Mouse (Mus musculus): Measurements from ENCODE around the gene Hsd3b5. TPM values are rescaled to one million over a fixed set of nuclear protein-coding genes. Genes with fewer than 3 reads are reported as not detected.
A peak's percentile ranks its signal among the peaks of the same experiment; 100 is the strongest.
"Not testable (repeated sequence)": the region's sequence is repeated elsewhere in the genome, so short reads cannot be mapped to it uniquely, and the experiment has no call there.

The Hsd3b5 gene
- polyA plus RNA-seq (2015; fragmentation: Nextera tagmentation; extraction: Ambion mirVana), result not detected in 2 replicates

GRCm38 (mm10) chr3:98630152-98630551 is at the start of gene Hsd3b5:
TSS of gene Hsd3b5 (minus strand) at chr3:98630252.
- Histone ChIP-seq H3K4me3 (replicated peaks) (no peak within 1 kb of the TSS), H3K4me1 (no peaks in the 10 kb centered on the region), H3K9me3 (replicated peaks) (no peaks in the 10 kb centered on the region), H3K9ac (replicated peaks) (no peak within 1 kb of the TSS), H3K27me3 (replicated peaks) (no peaks in the 10 kb centered on the region), H3K36me3 (no peaks in the 10 kb centered on the region), H3K4me2 (no peak within 1 kb of the TSS), H3K27ac (replicated peaks) (no peak within 1 kb of the TSS)
- ATAC-seq (ENCODE audit: low FRiP score), result no peak

- Histone ChIP-seq H3K9ac (replicated peaks) (no peak overlapping the region), H3K27ac (replicated peaks) (no peak overlapping the region), H3K4me3 (replicated peaks) (no peak overlapping the region), H3K4me1 (no peaks in the 10 kb centered on the region), H3K9me3 (replicated peaks) (no peaks in the 10 kb centered on the region), H3K36me3 (no peaks in the 10 kb centered on the region), H3K27me3 (replicated peaks) (no peaks in the 10 kb centered on the region), H3K4me2 (no peak overlapping the region)
- WGBS, result 93% methylated on average over 1 of the region's 1 CpGs
- no peak for ATAC-seq (ENCODE audit: low FRiP score)
These were observed 5.1 kb upstream of the Hsd3b5 start for GRCm38 (mm10) chr3:98635145-98635544.

GRCm38 (mm10) chr3:98629633-98630032 is 419 bp downstream of the Hsd3b5 start:
- no peak overlapping the region for H3K4me3 ChIP-seq (replicated peaks)
- no peaks in the 10 kb centered on the region for H3K9me3 ChIP-seq (replicated peaks)
- WGBS, result 91% methylated on average over 3 of the region's 3 CpGs
- no peak overlapping the region for H3K9ac ChIP-seq (replicated peaks)
- H3K27me3 ChIP-seq (replicated peaks), result no peaks in the 10 kb centered on the region
- no peak overlapping the region for H3K4me2 ChIP-seq
- no peaks in the 10 kb centered on the region for H3K4me1 ChIP-seq
- ATAC-seq (ENCODE audit: low FRiP score), result no peak
- H3K36me3 ChIP-seq, result no peaks in the 10 kb centered on the region
- H3K27ac ChIP-seq (replicated peaks), result no peak overlapping the region

GRCm38 (mm10) chr3:98616786-98617185 is 13.3 kb downstream of the Hsd3b5 start:
- 80% methylated on average over 1 of the region's 1 CpGs for WGBS
- ATAC-seq (ENCODE audit: low FRiP score), result not testable (repeated sequence)

GRCm38 (mm10) chr3:98616244-98616643 is 13.8 kb downstream of the Hsd3b5 start:
- H3K4me3 ChIP-seq (replicated peaks); H3K36me3 ChIP-seq; H3K4me2 ChIP-seq; H3K27me3 ChIP-seq (replicated peaks); H3K9me3 ChIP-seq (replicated peaks); H3K9ac ChIP-seq (replicated peaks); H3K4me1 ChIP-seq; H3K27ac ChIP-seq (replicated peaks): not testable (repeated sequence)
- ATAC-seq (ENCODE audit: low FRiP score), result peak; percentile 50; the same call in 1 of the 2 replicates
- 17% methylated on average over 2 of the region's 2 CpGs for WGBS

More at GRCm38 (mm10) chr3:98616786-98617185, 13.3 kb downstream of the Hsd3b5 start:
- not testable (repeated sequence) for H3K4me3 ChIP-seq (replicated peaks); H3K9me3 ChIP-seq (replicated peaks); H3K9ac ChIP-seq (replicated peaks); H3K36me3 ChIP-seq; H3K27me3 ChIP-seq (replicated peaks); H3K4me2 ChIP-seq; H3K4me1 ChIP-seq; H3K27ac ChIP-seq (replicated peaks)

- 80% methylated on average over 2 of the region's 2 CpGs for WGBS
These were observed 15.6 kb downstream of the Hsd3b5 start for GRCm38 (mm10) chr3:98614406-98614927.

GRCm38 (mm10) chr3:98613963-98614362 is 16.1 kb downstream of the Hsd3b5 start:
- Histone ChIP-seq H3K4me2 (no peak overlapping the region), H3K36me3 (no peaks in the 10 kb centered on the region), H3K9me3 (replicated peaks) (no peaks in the 10 kb centered on the region), H3K4me1 (no peaks in the 10 kb centered on the region), H3K4me3 (replicated peaks) (no peak overlapping the region), H3K27ac (replicated peaks) (no peak overlapping the region), H3K27me3 (replicated peaks) (no peaks in the 10 kb centered on the region), H3K9ac (replicated peaks) (no peak overlapping the region)
- no peak; the same call in 1 of the 2 replicates for ATAC-seq (ENCODE audit: low FRiP score)

More at GRCm38 (mm10) chr3:98614406-98614927, 15.6 kb downstream of the Hsd3b5 start:
- not testable (repeated sequence) for H3K4me3 ChIP-seq (replicated peaks); H3K9me3 ChIP-seq (replicated peaks); H3K4me1 ChIP-seq; ATAC-seq (ENCODE audit: low FRiP score); H3K4me2 ChIP-seq; H3K36me3 ChIP-seq; H3K27ac ChIP-seq (replicated peaks); H3K9ac ChIP-seq (replicated peaks); H3K27me3 ChIP-seq (replicated peaks)

- not testable (repeated sequence) for H3K27me3 ChIP-seq (replicated peaks); ATAC-seq (ENCODE audit: low FRiP score); H3K36me3 ChIP-seq; H3K27ac ChIP-seq (replicated peaks); H3K4me2 ChIP-seq; H3K9me3 ChIP-seq (replicated peaks); H3K4me1 ChIP-seq; H3K4me3 ChIP-seq (replicated peaks); H3K9ac ChIP-seq (replicated peaks)
These were observed 16.5 kb downstream of the Hsd3b5 start for GRCm38 (mm10) chr3:98613540-98613939.

- no peaks in the 10 kb centered on the region for H3K4me1 ChIP-seq
- H3K9me3 ChIP-seq (replicated peaks), result no peaks in the 10 kb centered on the region
- no peak within 1 kb of the TSS for H3K27ac ChIP-seq (replicated peaks)
- ATAC-seq (ENCODE audit: low FRiP score), result no peak
- no peak within 1 kb of the TSS for H3K4me2 ChIP-seq
- H3K27me3 ChIP-seq (replicated peaks), result no peaks in the 10 kb centered on the region
- no peak within 1 kb of the TSS for H3K9ac ChIP-seq (replicated peaks)
- no peak within 1 kb of the TSS for H3K4me3 ChIP-seq (replicated peaks)
- H3K36me3 ChIP-seq, result no peaks in the 10 kb centered on the region
These were observed 41.3 kb downstream of the Hsd3b5 start, which contains the start of gene Gm10681 for GRCm38 (mm10) chr3:98588707-98589106. TSS of gene Gm10681 (minus strand) at chr3:98588807.

- no peaks in the 10 kb centered on the region for H3K4me1 ChIP-seq
- H3K9ac ChIP-seq (replicated peaks), result no peak overlapping the region
- no peak overlapping the region for H3K4me2 ChIP-seq
- H3K27me3 ChIP-seq (replicated peaks), result no peaks in the 10 kb centered on the region
- 88% methylated on average over 2 of the region's 2 CpGs for WGBS
- no peaks in the 10 kb centered on the region for H3K9me3 ChIP-seq (replicated peaks)
- H3K4me3 ChIP-seq (replicated peaks), result no peak overlapping the region
- ATAC-seq (ENCODE audit: low FRiP score), result no peak
- H3K36me3 ChIP-seq, result no peaks in the 10 kb centered on the region
- no peak overlapping the region for H3K27ac ChIP-seq (replicated peaks)
These were observed 42.3 kb downstream of the Hsd3b5 start for GRCm38 (mm10) chr3:98587721-98588120.

- not testable (repeated sequence) for H3K27ac ChIP-seq (replicated peaks); H3K36me3 ChIP-seq; H3K4me1 ChIP-seq; H3K4me2 ChIP-seq; H3K4me3 ChIP-seq (replicated peaks); H3K9me3 ChIP-seq (replicated peaks); ATAC-seq (ENCODE audit: low FRiP score); H3K9ac ChIP-seq (replicated peaks); H3K27me3 ChIP-seq (replicated peaks)
These were observed 47.4 kb downstream of the Hsd3b5 start for GRCm38 (mm10) chr3:98582622-98583021.

GRCm38 (mm10) chr3:98582202-98582601 is 47.9 kb downstream of the Hsd3b5 start:
- H3K4me1 ChIP-seq; H3K4me3 ChIP-seq (replicated peaks); H3K27me3 ChIP-seq (replicated peaks); H3K27ac ChIP-seq (replicated peaks); H3K9me3 ChIP-seq (replicated peaks); ATAC-seq (ENCODE audit: low FRiP score); H3K4me2 ChIP-seq; H3K36me3 ChIP-seq; H3K9ac ChIP-seq (replicated peaks): not testable (repeated sequence)
- no CpG with 5 or more reads among the region's 1 CpGs for WGBS

- not testable (repeated sequence) for H3K4me2 ChIP-seq; H3K9me3 ChIP-seq (replicated peaks); H3K4me1 ChIP-seq; H3K27ac ChIP-seq (replicated peaks); H3K27me3 ChIP-seq (replicated peaks); H3K4me3 ChIP-seq (replicated peaks); H3K9ac ChIP-seq (replicated peaks); H3K36me3 ChIP-seq; ATAC-seq (ENCODE audit: low FRiP score)
- WGBS, result 100% methylated on average over 1 of the region's 1 CpGs
These were observed 49.0 kb downstream of the Hsd3b5 start for GRCm38 (mm10) chr3:98581024-98581423.

Measured in neural tube, embryonic 15.5 days (tissue).